Mouse (Mus musculus): ENCODE measurements at regions not wholly inside any gene's neighbourhood (a gene's known extent, or its start where the extent isn't known, plus 50 kb on each side); places are given as distances from the start of the nearest gene placed in this dataset.

GRCm38 (mm10) chr13:39472621-39473020 lies 511.9 kb upstream of the Slc35b3 start:
- no peak for ATAC-seq (ENCODE audit: low FRiP score, low TSS enrichment)
- no peaks in the 10 kb centered on the region for H3K36me3 ChIP-seq (ENCODE audit: control insufficient read depth, insufficient read depth, low read length)
- H3K27me3 ChIP-seq (ENCODE audit: control insufficient read depth, insufficient read depth, low read length): no peaks in the 10 kb centered on the region
- no peak overlapping the region for H3K4me3 ChIP-seq (replicated peaks; ENCODE audit: low read depth, low read length)
- DNase-seq: no peak
- H3K9me3 ChIP-seq (ENCODE audit: control insufficient read depth, low read length): no peaks in the 10 kb centered on the region
- no peak overlapping the region for H3K27ac ChIP-seq (replicated peaks; ENCODE audit: low read depth, low read length)
- 64% methylated on average over 6 of the region's 6 CpGs for WGBS
- no peak overlapping the region for H3K4me2 ChIP-seq (ENCODE audit: low read length)
- H3K4me1 ChIP-seq (ENCODE audit: control insufficient read depth, insufficient read depth, low read length): no peaks in the 10 kb centered on the region
- no peak overlapping the region for H3K9ac ChIP-seq (replicated peaks; ENCODE audit: low read length)

GRCm38 (mm10) chr13:39441799-39442198 lies 481.1 kb upstream of the Slc35b3 start:
- H3K4me1 ChIP-seq (ENCODE audit: control insufficient read depth, insufficient read depth, low read length): no peaks in the 10 kb centered on the region
- no peak overlapping the region for H3K27ac ChIP-seq (replicated peaks; ENCODE audit: low read depth, low read length)
- H3K9me3 ChIP-seq (ENCODE audit: control insufficient read depth, low read length): no peaks in the 10 kb centered on the region
- no peak overlapping the region for H3K4me2 ChIP-seq (ENCODE audit: low read length)
- H3K36me3 ChIP-seq (ENCODE audit: control insufficient read depth, insufficient read depth, low read length): no peaks in the 10 kb centered on the region
- 0 out of 2 replicates have a peak, but pooled peaks cover 6% of the 10 kb centered on the region for H3K27me3 ChIP-seq (ENCODE audit: control insufficient read depth, insufficient read depth, low read length)
- ATAC-seq (ENCODE audit: low FRiP score, low TSS enrichment) (no peak), DNase-seq (no peak)
- H3K9ac ChIP-seq (replicated peaks; ENCODE audit: low read length): no peak overlapping the region
- no peak overlapping the region for H3K4me3 ChIP-seq (replicated peaks; ENCODE audit: low read depth, low read length)
- 93% methylated on average over 13 of the region's 13 CpGs for WGBS

DNA sequence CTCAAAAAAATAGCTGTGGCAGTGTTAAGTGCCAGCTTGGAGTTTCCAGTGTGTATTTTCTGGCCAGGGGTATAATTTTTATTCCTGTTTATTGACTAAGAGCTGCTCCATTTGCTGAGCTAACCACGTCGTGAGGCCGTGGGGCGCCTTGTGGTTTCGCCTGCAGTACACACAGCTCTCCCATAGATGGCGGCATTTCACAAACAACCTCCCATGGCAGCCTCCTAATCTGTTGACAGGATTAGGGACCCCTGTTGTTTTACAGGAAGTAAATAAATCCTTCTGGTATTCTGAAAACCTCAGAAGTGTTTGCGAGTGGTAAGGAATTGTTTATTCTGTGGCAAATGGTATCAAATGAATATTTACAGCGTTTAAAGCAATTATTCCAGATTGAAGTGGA lies 480.2 kb upstream of the Slc35b3 start:
- Histone ChIP-seq H3K4me3 (replicated peaks; ENCODE audit: low read depth, low read length) (no peak overlapping the region), H3K9ac (replicated peaks; ENCODE audit: low read length) (no peak overlapping the region), H3K27ac (replicated peaks; ENCODE audit: low read depth, low read length) (no peak overlapping the region), H3K9me3 (ENCODE audit: control insufficient read depth, low read length) (no peaks in the 10 kb centered on the region), H3K4me1 (ENCODE audit: control insufficient read depth, insufficient read depth, low read length) (no peaks in the 10 kb centered on the region), H3K4me2 (ENCODE audit: low read length) (no peak overlapping the region), H3K36me3 (ENCODE audit: control insufficient read depth, insufficient read depth, low read length) (no peaks in the 10 kb centered on the region), H3K27me3 (ENCODE audit: control insufficient read depth, insufficient read depth, low read length) (0 out of 2 replicates have a peak, but pooled peaks cover 6% of the 10 kb centered on the region)
- WGBS: 22% methylated on average over 8 of the region's 8 CpGs
- peak; percentile 48; the same call in 1 of the 2 replicates for ATAC-seq (ENCODE audit: low FRiP score, low TSS enrichment)
- peak; percentile 87 for DNase-seq

GRCm38 (mm10) chr13:39440336-39440735 lies 479.7 kb upstream of the Slc35b3 start:
- no peak for ATAC-seq (ENCODE audit: low FRiP score, low TSS enrichment)
- no peaks in the 10 kb centered on the region for H3K36me3 ChIP-seq (ENCODE audit: control insufficient read depth, insufficient read depth, low read length)
- no peak overlapping the region for H3K27ac ChIP-seq (replicated peaks; ENCODE audit: low read depth, low read length)
- WGBS: 95% methylated on average over 10 of the region's 10 CpGs
- H3K27me3 ChIP-seq (ENCODE audit: control insufficient read depth, insufficient read depth, low read length): 0 out of 2 replicates have a peak, but pooled peaks cover 6% of the 10 kb centered on the region
- H3K4me3 ChIP-seq (replicated peaks; ENCODE audit: low read depth, low read length): no peak overlapping the region
- no peak overlapping the region for H3K9ac ChIP-seq (replicated peaks; ENCODE audit: low read length)
- H3K4me2 ChIP-seq (ENCODE audit: low read length): no peak overlapping the region
- H3K9me3 ChIP-seq (ENCODE audit: control insufficient read depth, low read length): no peaks in the 10 kb centered on the region
- DNase-seq: no peak
- H3K4me1 ChIP-seq (ENCODE audit: control insufficient read depth, insufficient read depth, low read length): no peaks in the 10 kb centered on the region

- H3K27me3 ChIP-seq (ENCODE audit: control insufficient read depth, insufficient read depth, low read length): no peaks in the 10 kb centered on the region
- H3K4me2 ChIP-seq (ENCODE audit: low read length): no peak overlapping the region
- no peaks in the 10 kb centered on the region for H3K9me3 ChIP-seq (ENCODE audit: control insufficient read depth, low read length)
- DNase-seq (no peak), ATAC-seq (ENCODE audit: low FRiP score, low TSS enrichment) (no peak)
- H3K36me3 ChIP-seq (ENCODE audit: control insufficient read depth, insufficient read depth, low read length): no peaks in the 10 kb centered on the region
- H3K4me1 ChIP-seq (ENCODE audit: control insufficient read depth, insufficient read depth, low read length): no peaks in the 10 kb centered on the region
- no peak overlapping the region for H3K27ac ChIP-seq (replicated peaks; ENCODE audit: low read depth, low read length)
- H3K9ac ChIP-seq (replicated peaks; ENCODE audit: low read length): no peak overlapping the region
- 88% methylated on average over 3 of the region's 3 CpGs for WGBS
- H3K4me3 ChIP-seq (replicated peaks; ENCODE audit: low read depth, low read length): no peak overlapping the region
These were observed 467.3 kb upstream of the Slc35b3 start for GRCm38 (mm10) chr13:39427996-39428395.

GRCm38 (mm10) chr13:39425944-39426343 lies 465.3 kb upstream of the Slc35b3 start:
- DNase-seq (no peak), ATAC-seq (ENCODE audit: low FRiP score, low TSS enrichment) (no peak)
- no peak overlapping the region for H3K27ac ChIP-seq (replicated peaks; ENCODE audit: low read depth, low read length)
- 65% methylated on average over 6 of the region's 6 CpGs for WGBS
- no peak overlapping the region for H3K4me3 ChIP-seq (replicated peaks; ENCODE audit: low read depth, low read length)
- H3K27me3 ChIP-seq (ENCODE audit: control insufficient read depth, insufficient read depth, low read length): no peaks in the 10 kb centered on the region
- no peaks in the 10 kb centered on the region for H3K9me3 ChIP-seq (ENCODE audit: control insufficient read depth, low read length)
- no peak overlapping the region for H3K9ac ChIP-seq (replicated peaks; ENCODE audit: low read length)
- H3K4me1 ChIP-seq (ENCODE audit: control insufficient read depth, insufficient read depth, low read length): no peaks in the 10 kb centered on the region
- no peak overlapping the region for H3K4me2 ChIP-seq (ENCODE audit: low read length)
- no peaks in the 10 kb centered on the region for H3K36me3 ChIP-seq (ENCODE audit: control insufficient read depth, insufficient read depth, low read length)

- Histone ChIP-seq H3K4me3 (replicated peaks; ENCODE audit: low read depth, low read length) (no peak overlapping the region), H3K27ac (replicated peaks; ENCODE audit: low read depth, low read length) (no peak overlapping the region), H3K36me3 (ENCODE audit: control insufficient read depth, insufficient read depth, low read length) (no peaks in the 10 kb centered on the region), H3K9me3 (ENCODE audit: control insufficient read depth, low read length) (no peaks in the 10 kb centered on the region), H3K9ac (replicated peaks; ENCODE audit: low read length) (no peak overlapping the region), H3K4me2 (ENCODE audit: low read length) (no peak overlapping the region), H3K27me3 (ENCODE audit: control insufficient read depth, insufficient read depth, low read length) (no peaks in the 10 kb centered on the region), H3K4me1 (ENCODE audit: control insufficient read depth, insufficient read depth, low read length) (no peaks in the 10 kb centered on the region)
- DNase-seq (peak; percentile 13), ATAC-seq (ENCODE audit: low FRiP score, low TSS enrichment) (no peak)
- 39% methylated on average over 7 of the region's 7 CpGs for WGBS
These were observed 457.5 kb upstream of the Slc35b3 start for GRCm38 (mm10) chr13:39418127-39418526.

DNA sequence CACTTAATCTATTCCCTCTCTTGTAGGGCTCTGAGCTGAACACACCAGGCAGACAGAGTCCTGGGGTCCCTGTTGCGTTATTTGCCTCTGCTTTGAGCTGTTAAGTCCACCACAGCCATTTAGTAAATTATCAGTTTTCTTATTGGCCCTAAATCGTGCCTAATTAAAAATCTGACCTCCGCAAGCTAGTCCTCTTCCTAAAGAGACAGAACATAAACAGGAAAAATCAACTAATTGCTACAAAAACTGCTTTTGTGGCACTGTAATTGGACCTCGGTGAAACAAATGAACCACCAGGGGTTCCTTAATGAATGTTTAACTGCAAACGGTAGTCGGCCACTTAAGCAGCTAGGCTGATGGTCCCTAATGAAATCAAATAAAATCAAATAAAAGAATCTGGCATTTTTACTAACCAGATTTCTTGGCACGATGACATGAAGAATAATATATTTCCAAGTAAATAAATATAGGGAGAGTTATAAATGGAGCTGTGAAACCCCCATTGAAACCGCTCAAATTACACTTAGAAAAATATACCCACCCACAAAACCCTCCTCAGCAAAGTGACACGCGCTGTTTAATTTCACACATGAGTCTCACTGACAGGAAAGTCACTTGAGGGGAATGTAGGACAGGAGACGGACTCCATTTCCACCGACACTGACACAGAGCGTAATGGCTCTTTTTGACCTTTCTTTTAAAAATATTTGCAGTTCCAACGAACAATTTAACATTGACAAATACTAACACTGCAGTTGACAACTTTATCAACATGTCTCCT lies 451.0 kb upstream of the Slc35b3 start:
- 75% methylated on average over 14 of the region's 14 CpGs for WGBS
- no peak overlapping the region for H3K4me2 ChIP-seq (ENCODE audit: low read length)
- H3K4me3 ChIP-seq (replicated peaks; ENCODE audit: low read depth, low read length): no peak overlapping the region
- ATAC-seq (ENCODE audit: low FRiP score, low TSS enrichment): no peak
- H3K4me1 ChIP-seq (ENCODE audit: control insufficient read depth, insufficient read depth, low read length): no peaks in the 10 kb centered on the region
- H3K9ac ChIP-seq (replicated peaks; ENCODE audit: low read length): no peak overlapping the region
- H3K36me3 ChIP-seq (ENCODE audit: control insufficient read depth, insufficient read depth, low read length): no peaks in the 10 kb centered on the region
- no peak overlapping the region for H3K27ac ChIP-seq (replicated peaks; ENCODE audit: low read depth, low read length)
- H3K27me3 ChIP-seq (ENCODE audit: control insufficient read depth, insufficient read depth, low read length): no peaks in the 10 kb centered on the region
- DNase-seq: no peak
- no peaks in the 10 kb centered on the region for H3K9me3 ChIP-seq (ENCODE audit: control insufficient read depth, low read length)

DNA sequence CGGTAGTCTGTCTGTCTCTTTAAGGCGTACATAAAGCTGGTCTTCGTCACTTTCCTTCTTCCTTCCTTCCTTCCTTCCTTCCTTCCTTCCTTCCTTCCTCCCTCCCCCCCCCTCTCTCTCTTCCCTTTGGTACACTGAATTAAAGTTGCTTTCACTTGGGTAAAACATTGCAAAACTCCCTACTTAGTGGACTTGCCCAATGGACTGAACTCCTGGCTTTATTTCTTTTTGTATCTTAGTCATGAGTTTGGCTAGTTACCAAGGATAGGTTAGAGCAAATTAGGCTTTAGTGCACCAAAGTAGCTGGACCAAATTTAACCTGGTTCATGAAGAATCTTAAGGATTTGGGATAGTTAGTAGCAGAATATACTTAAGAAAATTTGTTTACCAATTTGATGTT lies 431.9 kb upstream of the Slc35b3 start:
- Histone ChIP-seq H3K9ac (replicated peaks; ENCODE audit: low read length) (no peak overlapping the region), H3K4me2 (ENCODE audit: low read length) (no peak overlapping the region), H3K27ac (replicated peaks; ENCODE audit: low read depth, low read length) (no peak overlapping the region), H3K27me3 (ENCODE audit: control insufficient read depth, insufficient read depth, low read length) (no peaks in the 10 kb centered on the region), H3K4me1 (ENCODE audit: control insufficient read depth, insufficient read depth, low read length) (no peaks in the 10 kb centered on the region), H3K9me3 (ENCODE audit: control insufficient read depth, low read length) (no peaks in the 10 kb centered on the region), H3K36me3 (ENCODE audit: control insufficient read depth, insufficient read depth, low read length) (no peaks in the 10 kb centered on the region), H3K4me3 (replicated peaks; ENCODE audit: low read depth, low read length) (no peak overlapping the region)
- no peak for DNase-seq
- ATAC-seq (ENCODE audit: low FRiP score, low TSS enrichment): no peak
- 93% methylated on average over 3 of the region's 3 CpGs for WGBS

Data from midbrain, embryonic 14.5 days (tissue).